8 mouse cellular contexts compared by ENCODE assay signal in the genomic region with DNA sequence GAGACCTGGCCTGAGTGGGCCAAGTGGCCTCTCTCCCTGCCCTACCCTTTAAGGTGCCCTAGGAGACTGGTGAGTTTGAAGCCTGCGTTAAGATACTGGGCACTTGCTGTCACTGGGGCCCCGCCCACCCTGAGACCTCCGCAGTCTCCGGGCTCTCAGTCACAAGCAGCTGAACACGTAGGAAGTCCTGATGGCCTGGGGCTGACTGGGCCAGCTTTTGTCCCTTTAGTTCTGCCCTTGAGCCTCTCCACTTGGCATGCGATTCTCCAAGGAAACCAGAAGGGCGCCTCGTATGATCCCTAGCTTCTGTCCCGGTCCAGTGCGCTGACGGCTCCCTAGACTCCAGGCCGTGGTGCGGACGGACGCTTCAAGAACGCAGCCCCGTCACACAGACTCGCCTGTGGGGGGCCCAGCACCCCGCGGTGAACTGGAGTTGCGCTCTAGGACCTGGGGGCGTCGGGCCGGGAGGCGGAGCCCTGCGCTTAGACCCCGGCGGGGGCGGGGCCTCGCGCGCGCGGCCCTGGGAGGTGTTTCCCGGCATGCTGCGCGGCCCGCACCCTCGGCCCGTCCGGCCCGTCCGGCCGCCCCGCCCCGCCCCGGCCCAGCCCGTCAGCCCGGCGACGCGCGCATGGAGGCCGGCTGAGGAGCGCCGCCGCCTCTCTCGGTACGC. TPM values are rescaled to one million over a fixed set of nuclear protein-coding genes. Genes with fewer than 3 reads are reported as not detected.
DNase-seq lines count a peak whose midpoint lies in the region; ATAC-seq and TF ChIP-seq lines count a peak whose summit lies in the region.

No protein-coding gene starts in this region.

- peak overlapping the region; percentile 75 for H3K4me2 ChIP-seq in forebrain, embryonic 12.5 days
- peak overlapping the region; percentile 96 for H3K4me2 ChIP-seq in heart, postnatal 0 days (ENCODE audit: low read depth, low read length)
- peak overlapping the region; percentile 87 for H3K4me2 ChIP-seq in neural tube, embryonic 14.5 days (ENCODE audit: low read depth, low read length)

- no peaks in the 10 kb centered on the region for H3K36me3 ChIP-seq in ES-Bruce4 (ENCODE audit: control insufficient read depth, insufficient read depth, low read length, poor library complexity, severe bottlenecking)
- H3K36me3 ChIP-seq in forebrain, embryonic 12.5 days (replicated peaks) = no peaks in the 10 kb centered on the region
- no peaks in the 10 kb centered on the region; the same call in 1 of the 2 replicates for H3K36me3 ChIP-seq in heart, postnatal 0 days (replicated peaks; ENCODE audit: control insufficient read depth, insufficient read depth, low read length)
- H3K36me3 ChIP-seq in neural tube, embryonic 14.5 days (ENCODE audit: control insufficient read depth, insufficient read depth, low read length) = no peaks in the 10 kb centered on the region
- H3K36me3 ChIP-seq in testis, adult 2 months (ENCODE audit: control insufficient read depth, insufficient read depth, low read length) = no peaks in the 10 kb centered on the region

- no peaks in the 10 kb centered on the region for H3K4me1 ChIP-seq in ES-Bruce4 (ENCODE audit: control insufficient read depth, insufficient read depth, low read length)
- H3K4me1 ChIP-seq in forebrain, embryonic 12.5 days = peaks cover 38% of the 10 kb centered on the region
- peaks cover 48% of the 10 kb centered on the region for H3K4me1 ChIP-seq in heart, postnatal 0 days (ENCODE audit: control insufficient read depth, insufficient read depth)
- H3K4me1 ChIP-seq in neural tube, embryonic 14.5 days (ENCODE audit: control insufficient read depth, insufficient read depth, low read length) = peaks cover 24% of the 10 kb centered on the region
- H3K4me1 ChIP-seq in testis, adult 2 months (ENCODE audit: control insufficient read depth, insufficient read depth, low read length) = peaks cover 15% of the 10 kb centered on the region

- TF ChIP-seq POLR2A in ES-Bruce4 (IDR thresholded peaks at IDR 0.05; ENCODE audit: insufficient read depth, low read length) = no peak
- TF ChIP-seq POLR2A in testis, adult 2 months (IDR thresholded peaks at IDR 0.05; ENCODE audit: control insufficient read depth, low read depth, low read length) = no peak

- H3K9me3 ChIP-seq in ES-Bruce4 (replicated peaks; ENCODE audit: control insufficient read depth, insufficient read depth, low read length, poor library complexity, severe bottlenecking) = no peaks in the 10 kb centered on the region
- H3K9me3 ChIP-seq in forebrain, embryonic 12.5 days = no peaks in the 10 kb centered on the region
- H3K9me3 ChIP-seq in heart, postnatal 0 days (replicated peaks; ENCODE audit: control insufficient read depth, low read length) = no peaks in the 10 kb centered on the region
- H3K9me3 ChIP-seq in neural tube, embryonic 14.5 days (ENCODE audit: control insufficient read depth, low read length) = no peaks in the 10 kb centered on the region

- H3K27me3 ChIP-seq in ES-Bruce4 (ENCODE audit: control insufficient read depth, insufficient read depth, low read length, poor library complexity, severe bottlenecking) = no peaks in the 10 kb centered on the region
- H3K27me3 ChIP-seq in forebrain, embryonic 12.5 days = 0 out of 2 replicates have a peak, but pooled peaks cover 7% of the 10 kb centered on the region
- H3K27me3 ChIP-seq in heart, postnatal 0 days (ENCODE audit: control insufficient read depth, insufficient read depth, low read length) = no peaks in the 10 kb centered on the region
- H3K27me3 ChIP-seq in neural tube, embryonic 14.5 days (ENCODE audit: control insufficient read depth, insufficient read depth, low read length) = no peaks in the 10 kb centered on the region
- no peaks in the 10 kb centered on the region for H3K27me3 ChIP-seq in testis, adult 2 months (ENCODE audit: control insufficient read depth, insufficient read depth, low read length)

- H3K4me3 ChIP-seq in ES-Bruce4 (ENCODE audit: low read depth, low read length) = peak overlapping the region; percentile 86
- H3K4me3 ChIP-seq in forebrain, embryonic 12.5 days (replicated peaks) = peak overlapping the region; percentile 88
- peak overlapping the region; percentile 88 for H3K4me3 ChIP-seq in heart, postnatal 0 days (ENCODE audit: low read depth, low read length)
- H3K4me3 ChIP-seq in neural tube, embryonic 14.5 days (ENCODE audit: low read depth, low read length) = peak overlapping the region; percentile 77
- H3K4me3 ChIP-seq in testis, adult 2 months (ENCODE audit: control insufficient read depth, low read depth, low read length) = peak overlapping the region; percentile 98

- DNase-seq in c-Kit-positive CD71-positive TER-119-positive erythroid progenitor cells, embryonic 14.5 days (ENCODE audit: low spot score) = peak; percentile 60
- peak; percentile 90 for DNase-seq in heart, postnatal 0 days (ENCODE audit: low spot score)
- peak; percentile 94 to 96 for DNase-seq in kidney, postnatal 4 days
- peak; percentile 86 to 92 for DNase-seq in lung, adult 18-20 months

- no peak for TF ChIP-seq CTCF in ES-Bruce4 (IDR thresholded peaks at IDR 0.05; ENCODE audit: low read depth, low read length)
- no peak for TF ChIP-seq CTCF in heart, postnatal 0 days (IDR thresholded peaks at IDR 0.05; ENCODE audit: low read depth)
- TF ChIP-seq CTCF in testis, adult 2 months (IDR thresholded peaks at IDR 0.05; ENCODE audit: control insufficient read depth, insufficient read depth, insufficient replicate concordance, low read depth, low read length) = no peak

- H3K9ac ChIP-seq in ES-Bruce4 (ENCODE audit: low read depth, poor library complexity, severe bottlenecking) = peak overlapping the region; percentile 97
- H3K9ac ChIP-seq in forebrain, embryonic 12.5 days = peak overlapping the region; percentile 81
- peak overlapping the region; percentile 86 for H3K9ac ChIP-seq in heart, postnatal 0 days (replicated peaks; ENCODE audit: low read depth, low read length)
- H3K9ac ChIP-seq in neural tube, embryonic 14.5 days (replicated peaks; ENCODE audit: low read depth, low read length) = peak overlapping the region; percentile 85

- H3K27ac ChIP-seq in ES-Bruce4 (ENCODE audit: insufficient read depth, low read length) = no peak overlapping the region
- peak overlapping the region; percentile 84 for H3K27ac ChIP-seq in forebrain, embryonic 12.5 days
- peak overlapping the region; percentile 96 for H3K27ac ChIP-seq in heart, postnatal 0 days (ENCODE audit: low read depth)
- H3K27ac ChIP-seq in neural tube, embryonic 14.5 days (ENCODE audit: low read depth, low read length) = peak overlapping the region; percentile 81
- peak overlapping the region; percentile 67 for H3K27ac ChIP-seq in testis, adult 2 months (ENCODE audit: control insufficient read depth, insufficient read depth, low read depth, low read length)

- WGBS in forebrain, embryonic 12.5 days = under 1% methylated on average over 49 of the region's 59 CpGs
- 1% methylated on average over 56 of the region's 59 CpGs for WGBS in heart, postnatal 0 days
- 1% methylated on average over 41 of the region's 59 CpGs for WGBS in neural tube, embryonic 14.5 days

- ATAC-seq in forebrain, embryonic 12.5 days (ENCODE audit: low FRiP score) = peak; percentile 93
- ATAC-seq in heart, postnatal 0 days (ENCODE audit: insufficient read depth, low read depth) = peak; percentile 92
- peak; percentile 91 for ATAC-seq in neural tube, embryonic 14.5 days (ENCODE audit: low read depth)

- TF ChIP-seq EP300 in ES-Bruce4 (IDR thresholded peaks at IDR 0.05; ENCODE audit: insufficient read depth, low read depth, low read length) = no peak
- TF ChIP-seq EP300 in heart, postnatal 0 days (IDR thresholded peaks at IDR 0.05; ENCODE audit: low read depth) = no peak

RNA-seq across cellular contexts. Expression of gene Trabd, which starts 0.7 kb away (rescaled TPM):
- 19.7 and 21.6 TPM in 2 replicates for polyA plus RNA-seq in ES-Bruce4 (2011; ENCODE audit: insufficient read depth, insufficient read length, low read depth, missing spikeins)
- 46.3 and 48.8 TPM in 2 replicates for polyA plus RNA-seq in forebrain, embryonic 12.5 days (2016; fragmentation: Nextera tagmentation; extraction: Ambion mirVana)
- 59.2 and 61.2 TPM in 2 replicates for total RNA-seq in heart, postnatal 0 days (2014; rRNA removed; ENCODE audit: low replicate concordance)
- 46.6 and 46.7 TPM in 2 replicates for polyA plus RNA-seq in heart, postnatal 0 days (2015; fragmentation: Nextera tagmentation; extraction: Ambion mirVana)
- polyA plus RNA-seq in neural tube, embryonic 14.5 days (2014; fragmentation: Nextera tagmentation; extraction: Ambion mirVana) = 36.4 and 38.5 TPM in 2 replicates
- 17.3 and 19.7 TPM in 2 replicates for polyA plus RNA-seq in testis, adult 2 months (2012; rRNA removed)

RNA-seq across cellular contexts. Expression of gene Selenoo, which starts 13.3 kb away (rescaled TPM):
- polyA plus RNA-seq in ES-Bruce4 (2011; ENCODE audit: insufficient read depth, insufficient read length, low read depth, missing spikeins) = 9.2 and 9.4 TPM in 2 replicates
- polyA plus RNA-seq in forebrain, embryonic 12.5 days (2016; fragmentation: Nextera tagmentation; extraction: Ambion mirVana) = 23.1 and 24.4 TPM in 2 replicates
- 35.4 and 39.1 TPM in 2 replicates for total RNA-seq in heart, postnatal 0 days (2014; rRNA removed; ENCODE audit: low replicate concordance)
- 10.3 and 11.3 TPM in 2 replicates for polyA plus RNA-seq in heart, postnatal 0 days (2015; fragmentation: Nextera tagmentation; extraction: Ambion mirVana)
- polyA plus RNA-seq in neural tube, embryonic 14.5 days (2014; fragmentation: Nextera tagmentation; extraction: Ambion mirVana) = 21.4 and 23.9 TPM in 2 replicates
- 10.5 and 10.7 TPM in 2 replicates for polyA plus RNA-seq in testis, adult 2 months (2012; rRNA removed)

RNA-seq across cellular contexts. Expression of gene Panx2, which starts 16.1 kb away (rescaled TPM):
- polyA plus RNA-seq in ES-Bruce4 (2011; ENCODE audit: insufficient read depth, insufficient read length, low read depth, missing spikeins) = 1.4 and 2.8 TPM in 2 replicates
- 1.3 and 1.8 TPM in 2 replicates for polyA plus RNA-seq in forebrain, embryonic 12.5 days (2016; fragmentation: Nextera tagmentation; extraction: Ambion mirVana)
- 0.70 TPM in 1 of 2 replicates, not detected in the other for total RNA-seq in heart, postnatal 0 days (2014; rRNA removed; ENCODE audit: low replicate concordance)
- 0.93 and 1.0 TPM in 2 replicates for polyA plus RNA-seq in heart, postnatal 0 days (2015; fragmentation: Nextera tagmentation; extraction: Ambion mirVana)
- polyA plus RNA-seq in neural tube, embryonic 14.5 days (2014; fragmentation: Nextera tagmentation; extraction: Ambion mirVana) = 6.4 and 8.0 TPM in 2 replicates
- polyA plus RNA-seq in testis, adult 2 months (2012; rRNA removed) = 2.6 and 3.6 TPM in 2 replicates

RNA-seq across cellular contexts. Expression of gene Tubgcp6, which starts 47.3 kb away (rescaled TPM):
- 21.1 and 26.9 TPM in 2 replicates for polyA plus RNA-seq in ES-Bruce4 (2011; ENCODE audit: insufficient read depth, insufficient read length, low read depth, missing spikeins)
- 27.4 and 27.7 TPM in 2 replicates for polyA plus RNA-seq in forebrain, embryonic 12.5 days (2016; fragmentation: Nextera tagmentation; extraction: Ambion mirVana)
- 17.2 and 26.9 TPM in 2 replicates for total RNA-seq in heart, postnatal 0 days (2014; rRNA removed; ENCODE audit: low replicate concordance)
- polyA plus RNA-seq in heart, postnatal 0 days (2015; fragmentation: Nextera tagmentation; extraction: Ambion mirVana) = 4.4 and 5.1 TPM in 2 replicates
- 18.3 and 21.4 TPM in 2 replicates for polyA plus RNA-seq in neural tube, embryonic 14.5 days (2014; fragmentation: Nextera tagmentation; extraction: Ambion mirVana)
- polyA plus RNA-seq in testis, adult 2 months (2012; rRNA removed) = 9.9 and 10.5 TPM in 2 replicates

RNA-seq across cellular contexts. Expression of gene Hdac10, which starts 52.9 kb away (rescaled TPM):
- polyA plus RNA-seq in ES-Bruce4 (2011; ENCODE audit: insufficient read depth, insufficient read length, low read depth, missing spikeins) = 4.6 and 4.8 TPM in 2 replicates
- polyA plus RNA-seq in forebrain, embryonic 12.5 days (2016; fragmentation: Nextera tagmentation; extraction: Ambion mirVana) = 20.5 TPM in 2 replicates
- 14.9 and 17.4 TPM in 2 replicates for total RNA-seq in heart, postnatal 0 days (2014; rRNA removed; ENCODE audit: low replicate concordance)
- polyA plus RNA-seq in heart, postnatal 0 days (2015; fragmentation: Nextera tagmentation; extraction: Ambion mirVana) = 10.7 and 10.8 TPM in 2 replicates
- 22.1 and 24.9 TPM in 2 replicates for polyA plus RNA-seq in neural tube, embryonic 14.5 days (2014; fragmentation: Nextera tagmentation; extraction: Ambion mirVana)
- polyA plus RNA-seq in testis, adult 2 months (2012; rRNA removed) = 4.0 and 4.5 TPM in 2 replicates
